Mouse (Mus musculus): Measurements from ENCODE around the gene Cdk19. TPM values are rescaled to one million over a fixed set of nuclear protein-coding genes. Genes with fewer than 3 reads are reported as not detected.

Cdk19 gene
- total and polyA plus RNA-seq, 2 experiments from 2014 or later = 3.9 to 11.8 TPM

DNA sequence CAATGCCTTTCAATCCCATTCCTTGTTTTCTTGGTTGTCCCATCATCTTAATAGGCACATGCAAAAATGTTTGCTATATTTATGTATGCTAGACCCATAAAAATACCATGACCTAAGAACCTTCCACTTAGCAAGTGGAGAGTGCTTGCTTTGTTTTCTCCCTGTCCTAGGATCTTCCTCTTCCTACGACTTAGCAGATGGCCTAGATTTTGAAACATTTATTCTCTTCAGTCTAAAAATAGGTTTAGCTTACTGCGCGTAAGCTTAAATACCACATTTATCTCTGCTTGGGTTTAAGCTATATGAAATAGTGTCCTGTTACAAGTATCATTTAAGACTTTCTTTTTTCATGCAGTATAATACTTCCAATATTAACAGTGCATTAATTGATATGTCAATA, 109.1 kb downstream of the Cdk19 start:
- H3K4me3 ChIP-seq (ENCODE audit: low read depth, low read length) = no peak overlapping the region
- 77% methylated on average over 3 of the region's 3 CpGs for WGBS
- H3K9me3 ChIP-seq (ENCODE audit: low read length) = no peaks in the 10 kb centered on the region
- no peak overlapping the region for H3K4me2 ChIP-seq (ENCODE audit: low read depth, low read length, poor library complexity, severe bottlenecking)
- ATAC-seq (ENCODE audit: low FRiP score) = no peak
- TF ChIP-seq CTCF (IDR thresholded peaks at IDR 0.05) = no peak
- peaks cover 9% of the 10 kb centered on the region for H3K4me1 ChIP-seq (ENCODE audit: insufficient read depth, low read length)
- no peaks in the 10 kb centered on the region for H3K36me3 ChIP-seq (ENCODE audit: insufficient read depth, low read length)
- DNase-seq (ENCODE audit: low spot score) = no peak
- peak overlapping the region; percentile 12; the same call in 1 of the 2 replicates for H3K27ac ChIP-seq (ENCODE audit: low read depth, low read length)
- no peaks in the 10 kb centered on the region for H3K27me3 ChIP-seq (ENCODE audit: insufficient read depth, low read length)
- no peak overlapping the region for H3K9ac ChIP-seq (replicated peaks; ENCODE audit: low read length, poor library complexity, severe bottlenecking)

DNA sequence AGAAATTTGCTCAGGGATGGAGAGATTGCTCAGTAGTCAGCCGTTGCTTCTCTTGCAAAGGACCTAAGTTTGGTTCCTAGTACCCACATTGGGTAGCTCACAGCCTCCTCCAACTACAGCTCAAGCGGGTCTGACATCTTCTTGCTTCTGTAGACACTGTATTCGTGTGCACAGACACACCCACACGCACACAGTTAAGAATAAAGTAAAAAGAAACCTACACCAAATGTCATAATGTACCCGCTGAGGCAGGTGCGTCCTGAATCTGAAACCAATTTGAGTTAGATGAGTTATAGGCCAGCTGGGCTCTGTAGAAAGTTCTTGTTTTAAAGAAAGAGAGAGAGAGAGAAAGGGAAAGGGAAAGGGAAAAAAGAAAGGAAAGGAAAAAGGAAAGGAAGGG, 110.2 kb downstream of the Cdk19 start:
- H3K36me3 ChIP-seq (ENCODE audit: insufficient read depth, low read length) = no peaks in the 10 kb centered on the region
- H3K4me3 ChIP-seq (ENCODE audit: low read depth, low read length) = no peak overlapping the region
- no peaks in the 10 kb centered on the region for H3K27me3 ChIP-seq (ENCODE audit: insufficient read depth, low read length)
- no peak overlapping the region for H3K27ac ChIP-seq (ENCODE audit: low read depth, low read length)
- DNase-seq (ENCODE audit: low spot score) = no peak
- no peak for ATAC-seq (ENCODE audit: low FRiP score)
- H3K9me3 ChIP-seq (ENCODE audit: low read length) = no peaks in the 10 kb centered on the region
- WGBS = 95% methylated on average over 6 of the region's 6 CpGs
- TF ChIP-seq CTCF (IDR thresholded peaks at IDR 0.05) = no peak
- no peak overlapping the region for H3K9ac ChIP-seq (replicated peaks; ENCODE audit: low read length, poor library complexity, severe bottlenecking)
- H3K4me1 ChIP-seq (ENCODE audit: insufficient read depth, low read length) = peaks cover 9% of the 10 kb centered on the region
- H3K4me2 ChIP-seq (ENCODE audit: low read depth, low read length, poor library complexity, severe bottlenecking) = no peak overlapping the region

DNA sequence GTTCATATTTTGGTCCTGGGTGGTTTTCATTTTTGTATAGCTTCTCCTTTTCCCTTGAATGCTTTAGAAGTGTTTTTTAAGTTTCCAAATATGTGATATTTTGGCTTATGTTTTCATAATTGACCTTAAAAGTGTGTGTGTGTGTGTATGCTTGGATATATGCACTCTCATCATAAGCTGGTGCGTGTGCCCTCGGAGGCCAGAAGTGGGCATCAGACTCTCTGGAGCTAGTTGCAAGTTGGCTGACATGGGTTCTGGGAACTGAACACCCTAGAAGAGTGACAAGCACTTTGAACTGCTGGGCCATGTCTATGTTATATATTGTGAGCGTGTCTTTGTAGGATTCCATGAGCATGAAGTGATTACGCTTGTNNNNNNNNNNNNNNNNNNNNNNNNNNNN, 110.8 kb downstream of the Cdk19 start:
- Histone ChIP-seq H3K9me3 (ENCODE audit: low read length) (no peaks in the 10 kb centered on the region), H3K4me3 (ENCODE audit: low read depth, low read length) (no peak overlapping the region), H3K9ac (replicated peaks; ENCODE audit: low read length, poor library complexity, severe bottlenecking) (no peak overlapping the region), H3K27ac (ENCODE audit: low read depth, low read length) (no peak overlapping the region), H3K4me2 (ENCODE audit: low read depth, low read length, poor library complexity, severe bottlenecking) (no peak overlapping the region), H3K4me1 (ENCODE audit: insufficient read depth, low read length) (peaks cover 9% of the 10 kb centered on the region), H3K36me3 (ENCODE audit: insufficient read depth, low read length) (no peaks in the 10 kb centered on the region), H3K27me3 (ENCODE audit: insufficient read depth, low read length) (no peaks in the 10 kb centered on the region)
- 96% methylated on average over 4 of the region's 4 CpGs for WGBS
- no peak for TF ChIP-seq CTCF (IDR thresholded peaks at IDR 0.05)
- ATAC-seq (ENCODE audit: low FRiP score) (no peak), DNase-seq (ENCODE audit: low spot score) (no peak)

DNA sequence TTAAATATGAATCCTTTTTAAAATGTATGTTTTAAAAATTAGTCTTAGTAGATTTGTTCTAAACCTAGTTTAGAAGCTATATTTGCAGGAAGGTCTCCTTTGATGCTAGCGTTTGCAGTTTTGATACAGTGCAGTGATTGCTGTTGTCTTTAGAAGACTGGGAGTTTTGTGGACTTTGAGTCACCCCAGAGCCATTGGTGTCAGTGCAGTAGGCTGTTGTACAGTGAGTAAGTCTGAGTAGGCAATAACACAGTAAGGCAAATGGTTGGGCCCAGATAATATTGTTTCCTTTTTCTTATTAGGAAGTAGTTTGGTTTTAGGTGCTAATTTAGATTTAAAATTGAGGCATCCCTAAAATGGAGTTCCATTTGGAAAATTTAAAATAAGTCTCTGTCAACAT, 117.8 kb downstream of the Cdk19 start:
- H3K4me2 ChIP-seq (ENCODE audit: low read depth, low read length, poor library complexity, severe bottlenecking) = no peak overlapping the region
- H3K9me3 ChIP-seq (ENCODE audit: low read length) = no peaks in the 10 kb centered on the region
- ATAC-seq (ENCODE audit: low FRiP score) (no peak), DNase-seq (ENCODE audit: low spot score) (no peak)
- TF ChIP-seq CTCF (IDR thresholded peaks at IDR 0.05) = no peak
- no peaks in the 10 kb centered on the region for H3K4me1 ChIP-seq (ENCODE audit: insufficient read depth, low read length)
- no peaks in the 10 kb centered on the region for H3K27me3 ChIP-seq (ENCODE audit: insufficient read depth, low read length)
- H3K9ac ChIP-seq (replicated peaks; ENCODE audit: low read length, poor library complexity, severe bottlenecking) = no peak overlapping the region
- 78% methylated on average over 1 of the region's 1 CpGs for WGBS
- H3K36me3 ChIP-seq (ENCODE audit: insufficient read depth, low read length) = no peaks in the 10 kb centered on the region
- H3K4me3 ChIP-seq (ENCODE audit: low read depth, low read length) = no peak overlapping the region
- no peak overlapping the region for H3K27ac ChIP-seq (ENCODE audit: low read depth, low read length)

DNA sequence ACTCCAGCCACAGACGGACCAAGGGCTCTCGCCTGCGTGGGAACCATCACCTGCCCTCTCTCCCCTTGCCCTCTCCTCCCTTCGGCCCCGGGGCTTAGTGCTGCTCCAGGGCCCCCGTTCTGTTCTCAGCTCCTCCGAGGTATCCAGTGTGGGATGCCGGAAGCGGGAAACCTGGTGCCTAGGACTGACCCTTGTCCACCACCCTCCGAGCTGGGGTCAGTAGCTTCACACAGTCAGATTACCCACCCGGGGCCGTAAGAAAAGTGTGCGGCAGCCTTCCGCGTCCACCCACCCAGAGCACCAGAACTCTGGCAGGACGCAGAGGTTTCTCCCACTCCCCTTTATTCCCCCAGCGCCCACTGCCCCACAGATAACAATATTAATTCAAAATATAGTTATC, 119.8 kb downstream of the Cdk19 start:
- no peak for DNase-seq (ENCODE audit: low spot score)
- no peaks in the 10 kb centered on the region for H3K4me1 ChIP-seq (ENCODE audit: insufficient read depth, low read length)
- no peaks in the 10 kb centered on the region for H3K9me3 ChIP-seq (ENCODE audit: low read length)
- H3K36me3 ChIP-seq (ENCODE audit: insufficient read depth, low read length) = no peaks in the 10 kb centered on the region
- H3K27ac ChIP-seq (ENCODE audit: low read depth, low read length) = no peak overlapping the region
- WGBS = 85% methylated on average over 17 of the region's 17 CpGs
- no peak overlapping the region for H3K9ac ChIP-seq (replicated peaks; ENCODE audit: low read length, poor library complexity, severe bottlenecking)
- H3K4me3 ChIP-seq (ENCODE audit: low read depth, low read length) = no peak overlapping the region
- no peak for ATAC-seq (ENCODE audit: low FRiP score)
- no peak overlapping the region for H3K4me2 ChIP-seq (ENCODE audit: low read depth, low read length, poor library complexity, severe bottlenecking)
- TF ChIP-seq CTCF (IDR thresholded peaks at IDR 0.05) = no peak
- H3K27me3 ChIP-seq (ENCODE audit: insufficient read depth, low read length) = no peaks in the 10 kb centered on the region

DNA sequence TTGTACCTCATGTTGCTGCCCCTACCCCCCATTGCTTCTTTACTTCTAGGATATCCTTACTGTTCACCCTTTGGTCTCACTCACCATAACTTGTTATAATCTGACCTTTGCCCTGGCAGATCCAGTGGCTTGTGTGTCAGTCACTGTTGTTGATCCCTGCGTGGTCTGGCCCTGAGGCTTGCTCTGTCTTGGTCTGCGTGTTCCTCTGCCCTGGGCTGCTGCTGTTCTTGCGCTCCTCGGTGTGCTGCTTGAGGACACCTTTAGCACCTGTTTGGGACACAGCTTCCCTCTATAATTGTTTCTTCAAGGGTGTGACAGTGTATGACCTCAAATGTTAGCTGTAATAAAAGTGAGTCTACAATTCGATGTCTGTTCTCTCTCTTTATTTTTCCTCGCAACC, 122.0 kb downstream of the Cdk19 start:
- Histone ChIP-seq H3K4me2 (ENCODE audit: low read depth, low read length, poor library complexity, severe bottlenecking) (no peak overlapping the region), H3K27ac (ENCODE audit: low read depth, low read length) (no peak overlapping the region), H3K9me3 (ENCODE audit: low read length) (no peaks in the 10 kb centered on the region), H3K27me3 (ENCODE audit: insufficient read depth, low read length) (no peaks in the 10 kb centered on the region), H3K4me1 (ENCODE audit: insufficient read depth, low read length) (no peaks in the 10 kb centered on the region), H3K36me3 (ENCODE audit: insufficient read depth, low read length) (no peaks in the 10 kb centered on the region), H3K4me3 (ENCODE audit: low read depth, low read length) (no peak overlapping the region), H3K9ac (replicated peaks; ENCODE audit: low read length, poor library complexity, severe bottlenecking) (no peak overlapping the region)
- TF ChIP-seq CTCF (IDR thresholded peaks at IDR 0.05) = no peak
- no peak for DNase-seq (ENCODE audit: low spot score)
- no peak for ATAC-seq (ENCODE audit: low FRiP score)
- 92% methylated on average over 6 of the region's 6 CpGs for WGBS
